Mouse (Mus musculus): ENCODE measurements around the gene Nt5dc3. TPM values are rescaled to one million over a fixed set of nuclear protein-coding genes. Genes with fewer than 3 reads are reported as not detected.

The Nt5dc3 gene
- total RNA-seq, 2 experiments from 2014 or later: 35.0 to 35.1 TPM

DNA sequence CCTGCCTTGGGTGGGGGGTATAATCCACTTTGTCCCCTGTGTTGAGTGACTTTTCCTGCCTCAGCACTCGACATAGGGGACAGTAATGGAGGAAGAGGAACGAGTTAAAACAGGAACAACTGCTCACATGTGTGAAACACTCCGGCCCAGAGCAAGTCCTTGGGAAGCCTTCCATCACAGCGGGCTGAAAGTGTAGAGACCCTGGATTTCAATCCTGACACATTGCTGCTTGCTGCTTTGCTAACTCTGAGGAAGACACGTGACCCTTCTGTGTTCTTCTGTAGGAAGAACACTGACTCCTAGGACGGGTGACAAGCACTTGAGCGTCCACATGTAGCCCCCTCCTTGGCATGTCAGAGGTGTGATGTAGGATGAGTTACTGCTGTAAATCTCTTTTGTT lies 36.3 kb downstream of the Nt5dc3 start:
- DNase-seq: no peak

DNA sequence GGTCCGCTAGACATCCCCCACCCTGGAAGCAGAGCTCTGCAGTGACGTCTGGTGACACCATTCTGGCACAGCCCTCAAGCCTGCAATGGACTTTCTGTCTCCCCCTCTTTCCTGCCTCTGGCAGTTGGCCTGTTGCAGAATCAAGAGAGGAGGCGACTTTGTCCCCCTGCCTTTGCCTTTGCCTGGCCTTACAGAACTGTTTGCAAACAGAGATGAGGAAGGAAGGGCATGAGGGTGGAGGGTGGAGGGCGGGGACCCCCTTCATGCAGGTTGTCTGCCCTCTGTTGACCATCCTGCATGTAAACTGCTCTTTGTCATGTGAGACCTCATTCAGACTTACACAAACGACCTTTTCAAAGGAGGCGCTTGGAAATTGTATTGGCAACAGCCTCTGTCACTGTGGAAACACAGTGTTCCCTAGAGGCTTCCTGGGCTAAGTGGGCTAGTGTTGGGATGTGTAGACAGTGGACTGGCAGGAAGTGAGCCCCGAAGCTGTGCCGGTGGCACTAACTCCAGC lies 40.9 kb downstream of the Nt5dc3 start:
- peak; percentile 77 for DNase-seq

DNA sequence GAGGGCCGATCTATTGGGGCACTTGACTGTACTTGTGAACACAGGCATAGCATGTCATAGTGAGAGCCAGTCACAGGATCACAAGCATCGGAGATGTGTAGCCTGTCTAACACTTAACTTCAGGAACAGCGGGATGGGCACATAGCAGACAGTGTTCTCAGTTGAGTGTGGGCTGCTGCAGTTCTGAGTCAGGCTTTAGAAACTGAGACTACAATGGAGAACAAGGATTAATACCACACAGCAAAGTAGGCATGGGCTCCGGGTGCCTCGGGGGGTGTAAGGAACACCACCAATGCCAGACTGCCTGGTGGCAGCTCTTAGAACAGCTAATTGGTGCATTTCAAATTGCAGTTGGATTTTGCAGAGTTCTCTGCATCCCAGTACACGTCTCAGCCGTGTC lies 42.2 kb downstream of the Nt5dc3 start:
- no peak for DNase-seq

DNA sequence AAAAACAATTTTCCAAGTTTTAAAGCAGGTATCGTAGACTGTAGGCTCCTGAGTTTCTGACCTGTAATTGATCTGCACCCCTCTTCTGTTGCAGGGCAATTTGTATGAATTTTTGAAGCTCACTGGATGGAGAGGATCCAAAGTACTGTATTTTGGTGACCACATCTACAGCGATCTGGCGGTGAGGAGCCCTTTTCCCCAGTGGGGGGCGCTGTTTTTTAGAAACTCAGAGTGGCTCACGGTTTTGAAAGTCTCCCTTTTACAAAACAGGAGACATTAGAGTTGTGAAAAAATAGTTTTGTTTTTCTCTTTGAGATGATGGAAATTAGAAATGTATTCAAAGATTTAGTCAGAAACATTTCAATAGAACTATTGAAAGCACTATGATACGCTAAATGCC lies 45.3 kb downstream of the Nt5dc3 start:
- no peak for DNase-seq

DNA sequence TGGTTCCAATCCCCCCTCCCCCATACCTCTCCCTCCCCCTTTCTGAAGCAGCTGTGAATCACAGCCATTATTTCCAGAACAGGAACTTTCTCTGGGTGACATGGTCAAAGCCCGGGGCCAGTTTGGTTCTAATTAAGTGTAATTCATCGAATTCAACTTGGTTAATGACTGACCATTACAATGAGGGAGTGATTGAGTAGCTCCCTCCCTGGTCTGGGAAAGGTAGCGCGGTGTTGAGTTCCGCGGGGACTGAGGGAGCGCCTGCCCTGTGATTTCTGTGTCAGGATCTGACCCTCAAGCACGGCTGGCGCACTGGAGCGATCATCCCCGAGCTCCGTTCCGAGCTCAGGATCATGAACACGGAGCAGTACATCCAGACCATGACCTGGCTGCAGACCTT lies 46.1 kb downstream of the Nt5dc3 start:
- no peak for DNase-seq

DNA sequence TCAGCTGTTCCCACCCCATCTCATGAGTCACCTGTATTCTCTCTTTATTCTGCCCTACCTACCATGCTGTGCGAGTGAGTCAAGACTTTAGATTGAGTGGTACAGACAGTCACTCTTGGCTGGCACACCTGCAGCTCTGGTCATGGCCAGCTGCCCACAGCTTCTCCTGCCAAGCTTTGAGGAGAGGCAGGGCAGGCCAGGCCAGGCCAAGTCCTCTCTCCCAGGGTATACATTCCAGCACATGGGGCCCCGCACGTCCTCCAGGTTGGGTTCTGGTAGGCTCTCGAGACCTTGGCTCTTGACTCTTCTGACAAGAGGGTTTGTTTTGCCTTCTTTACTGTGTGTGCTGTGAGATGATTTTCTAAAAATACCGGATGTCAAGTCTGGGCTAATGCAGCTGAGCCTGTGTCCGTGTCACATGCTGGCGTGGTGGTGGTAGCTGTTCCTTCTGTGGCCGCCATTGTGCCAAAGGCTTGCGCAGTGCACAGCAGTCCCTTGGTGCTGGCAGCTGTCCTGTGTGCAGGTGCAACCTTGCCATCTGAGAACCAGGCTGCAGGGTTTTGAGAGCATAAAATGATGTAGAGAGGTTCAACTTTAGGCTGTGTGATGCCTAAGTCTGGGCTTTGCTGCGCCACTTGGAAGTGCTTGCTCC lies 47.2 kb downstream of the Nt5dc3 start:
- DNase-seq: peak; percentile 87

DNA sequence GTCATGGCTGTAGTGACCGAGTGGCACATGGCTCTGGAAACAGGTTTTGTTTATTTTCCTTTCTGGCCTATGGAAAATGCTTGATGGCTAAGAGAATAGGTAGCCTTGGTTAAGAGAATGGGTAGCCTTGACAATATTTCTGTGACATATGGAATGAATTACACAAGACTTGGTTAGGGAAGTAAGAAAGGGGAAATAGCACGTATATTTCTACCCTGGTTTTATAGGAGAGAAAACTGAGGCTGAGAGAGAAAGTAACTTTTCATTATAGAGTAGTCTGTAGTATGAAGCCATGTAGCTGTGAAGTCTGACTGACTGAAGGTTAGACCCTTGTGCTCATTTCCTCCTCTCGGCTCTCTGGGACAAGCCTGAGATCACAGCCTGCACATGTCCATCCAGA lies 48.1 kb downstream of the Nt5dc3 start:
- DNase-seq: no peak

DNA sequence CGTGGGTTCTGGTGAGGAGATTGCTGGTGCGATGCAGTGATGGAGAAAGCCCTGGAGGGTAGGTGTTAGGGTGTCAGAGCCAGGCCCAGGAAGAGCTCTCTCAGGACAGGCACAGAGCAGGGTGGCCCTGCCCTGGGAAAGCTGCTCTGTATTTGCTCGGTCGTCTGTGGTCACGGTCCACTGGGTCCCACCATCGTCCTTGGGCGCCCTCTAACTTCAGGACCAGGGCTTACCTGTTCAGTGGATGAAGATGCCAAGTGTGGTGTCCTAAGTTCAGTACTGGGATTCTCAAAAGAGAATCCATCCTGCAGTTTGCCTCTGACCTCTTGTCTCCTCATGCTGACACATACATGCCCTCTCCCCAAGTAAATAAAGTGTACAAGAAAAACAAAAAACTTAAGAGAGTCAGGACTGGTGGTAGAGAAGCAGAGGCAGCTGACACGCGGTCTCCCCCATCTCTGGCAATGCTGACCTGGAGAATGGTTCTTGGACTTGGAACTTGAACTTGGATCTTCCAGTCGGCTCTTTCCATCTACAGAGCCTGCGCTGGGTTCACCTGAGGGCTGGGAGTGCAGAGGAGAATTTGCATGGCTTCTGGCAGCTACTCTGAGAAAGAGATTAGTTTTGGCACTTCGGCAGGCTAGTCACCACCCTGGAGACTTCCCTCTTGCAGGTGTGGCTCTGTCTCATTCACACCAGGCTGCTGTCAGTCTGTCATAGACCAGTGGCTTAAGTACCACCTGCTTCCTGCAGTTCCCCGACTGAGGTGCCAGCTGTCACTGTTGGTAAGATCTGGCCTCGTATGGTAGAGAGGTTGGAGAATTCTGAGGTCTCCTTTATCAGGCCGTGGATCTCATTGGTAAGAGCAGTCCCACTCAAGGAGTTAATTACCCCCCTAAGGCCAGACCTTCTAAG lies 49.7 kb downstream of the Nt5dc3 start:
- DNase-seq: no peak

DNA sequence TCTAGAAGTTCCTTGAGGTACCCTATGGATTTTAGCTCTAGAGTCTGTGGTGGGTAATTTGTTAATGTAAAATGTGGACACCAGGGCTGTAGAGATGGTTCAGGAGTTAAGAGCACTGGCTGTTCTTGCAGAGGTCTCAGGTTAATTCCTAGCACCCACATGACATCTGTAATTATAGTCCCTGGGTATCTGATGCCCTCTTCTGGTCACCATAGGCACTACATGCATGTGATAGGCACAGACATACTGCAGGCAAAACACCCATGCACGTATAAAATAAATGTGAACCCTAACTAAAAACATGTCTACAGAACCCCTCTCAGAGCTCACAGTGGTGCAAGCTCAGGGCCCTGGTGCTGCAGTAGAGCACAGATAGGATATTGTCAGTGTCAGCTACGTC lies 50.7 kb downstream of the Nt5dc3 start:
- no peak for DNase-seq

DNA sequence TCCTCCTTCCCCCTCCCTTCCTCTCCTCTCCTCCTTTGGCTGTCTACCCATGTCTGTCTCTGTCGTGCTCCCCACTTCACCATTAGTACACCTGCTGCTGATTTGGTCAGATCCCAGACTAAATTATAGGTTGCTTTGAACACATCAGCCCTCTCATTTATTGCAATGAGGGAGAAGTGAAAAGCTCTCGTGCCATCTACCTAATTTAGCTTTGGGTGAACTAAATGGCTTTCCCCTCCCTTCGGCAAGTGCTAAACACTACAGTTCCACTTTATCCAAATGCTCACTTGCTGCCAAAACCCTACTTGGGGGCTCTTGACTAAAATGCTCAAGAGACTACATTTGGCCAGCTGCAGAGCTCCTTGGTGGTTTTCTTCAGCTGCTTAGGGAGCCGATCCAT lies 58.0 kb downstream of the Nt5dc3 start:
- no peak for DNase-seq

DNA sequence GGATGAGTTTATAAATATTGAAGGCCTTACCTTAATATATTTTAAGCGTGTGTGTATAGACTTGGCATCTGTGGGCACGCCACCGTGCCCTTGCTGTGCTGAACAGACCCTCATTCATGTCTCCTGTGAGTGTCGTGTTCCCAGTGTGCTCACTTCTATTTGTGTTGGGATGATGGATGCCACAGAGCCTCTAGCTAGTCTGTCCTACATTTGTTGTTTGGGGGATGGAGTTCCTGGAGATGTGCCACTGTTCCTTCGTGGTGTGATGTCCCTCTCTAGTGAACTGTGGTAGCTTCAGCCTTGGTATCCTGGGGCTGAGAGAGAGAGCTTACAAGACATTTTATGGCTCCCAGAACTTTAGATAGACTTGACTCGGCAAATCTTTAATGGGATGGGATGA lies 60.0 kb downstream of the Nt5dc3 start:
- DNase-seq: no peak

DNA sequence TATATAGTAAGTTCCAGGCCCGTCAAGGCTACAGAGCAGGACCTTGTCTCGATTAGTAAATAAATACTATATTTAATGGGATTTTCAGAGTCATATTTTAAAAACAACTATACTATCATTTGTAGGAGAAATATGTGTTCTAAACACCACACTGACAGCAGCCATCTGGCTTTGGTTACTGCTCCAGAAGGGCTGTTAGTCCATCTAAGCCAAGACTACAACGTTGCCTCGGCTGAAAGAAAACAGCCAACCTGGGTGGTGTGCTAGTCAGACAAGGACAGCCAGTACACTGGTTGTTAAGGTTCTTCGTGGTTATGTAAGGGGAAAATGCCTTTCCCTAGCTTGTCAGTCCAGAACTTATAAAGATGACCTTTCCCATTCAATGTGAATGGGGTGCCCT lies 63.9 kb downstream of the Nt5dc3 start:
- DNase-seq: no peak

DNA sequence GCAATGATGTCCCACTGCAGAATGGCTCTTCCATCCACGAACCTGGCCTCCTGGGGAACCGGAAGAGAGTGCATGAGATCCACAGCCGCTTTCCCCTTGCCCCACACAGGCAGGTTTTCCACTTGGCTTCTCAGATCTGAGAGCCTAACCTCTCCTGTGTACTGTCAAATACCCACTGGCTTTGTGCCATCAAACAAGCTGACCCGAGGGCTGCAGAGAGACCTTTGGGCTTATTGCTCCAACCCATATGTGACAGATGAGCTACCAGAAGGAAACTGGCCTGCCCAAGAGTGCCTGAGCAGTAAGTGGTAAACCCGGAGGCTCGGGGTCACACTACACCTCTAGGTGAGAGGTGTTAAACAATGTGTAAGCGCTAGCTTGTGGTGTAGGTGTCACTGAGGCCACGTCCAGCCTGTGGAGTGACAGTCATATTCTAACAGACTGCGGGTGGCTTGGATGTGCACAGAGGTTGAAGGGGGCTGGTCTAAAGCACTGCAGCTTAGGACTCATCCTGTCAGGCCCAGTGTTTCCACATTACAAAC lies 68.2 kb downstream of the Nt5dc3 start:
- no peak for DNase-seq

DNA sequence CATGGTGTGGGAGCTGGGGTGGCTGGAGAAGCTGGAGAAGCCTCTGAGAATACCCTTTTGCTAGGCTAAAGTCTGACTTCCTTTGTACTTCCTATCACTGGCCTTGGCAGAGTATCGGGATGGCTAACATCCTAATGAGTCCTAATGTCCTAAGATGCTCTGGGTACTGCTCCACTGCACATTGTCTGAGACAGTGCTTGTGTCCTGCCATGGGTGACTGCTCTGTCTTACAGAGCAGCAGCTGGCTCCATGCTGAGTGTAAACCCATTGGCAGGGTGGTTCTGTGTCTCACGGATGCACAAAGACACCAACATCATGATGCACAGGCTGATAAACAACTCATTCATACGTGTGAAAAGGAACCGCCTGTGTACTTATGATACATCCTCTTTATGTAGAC lies 70.3 kb downstream of the Nt5dc3 start:
- DNase-seq: no peak

DNA sequence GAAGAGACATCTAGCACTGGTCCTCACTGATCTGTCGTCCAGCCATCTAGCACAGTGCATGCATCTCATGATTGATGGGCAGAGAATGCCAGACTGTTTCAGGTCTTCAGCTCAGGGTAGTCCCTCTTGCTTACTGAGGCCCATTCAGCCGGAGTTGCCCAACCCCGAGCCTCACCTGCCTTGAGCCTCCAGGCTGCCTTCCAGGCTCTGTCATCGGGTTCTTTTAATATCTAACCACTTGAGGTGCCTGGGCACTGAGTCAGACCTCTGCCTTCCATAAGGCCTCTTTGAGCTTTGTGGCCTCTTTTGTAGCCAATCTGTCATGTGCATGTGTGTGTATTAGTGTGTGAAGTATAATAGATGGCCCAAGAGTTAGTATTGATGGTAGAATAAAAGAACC lies 70.7 kb downstream of the Nt5dc3 start:
- DNase-seq: no peak

DNA sequence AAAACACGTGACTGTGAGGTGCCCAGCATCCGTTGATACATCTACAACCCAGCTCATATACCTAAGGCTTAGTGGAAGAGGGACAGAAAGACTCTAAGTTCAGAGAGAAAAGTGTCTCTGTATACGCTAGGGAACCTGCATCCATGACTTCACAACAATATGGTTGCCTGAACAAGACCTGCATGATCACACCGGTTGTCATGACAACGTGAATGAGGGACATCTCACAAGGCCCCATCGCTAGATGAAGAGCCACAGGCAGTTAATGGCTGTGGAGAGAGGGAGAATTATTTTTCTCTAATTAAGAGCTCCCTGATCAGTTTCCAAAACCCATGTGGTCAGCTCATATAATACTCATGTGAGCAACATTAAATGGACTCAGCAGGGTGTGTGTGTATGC lies 73.4 kb downstream of the Nt5dc3 start:
- no peak for DNase-seq

DNA sequence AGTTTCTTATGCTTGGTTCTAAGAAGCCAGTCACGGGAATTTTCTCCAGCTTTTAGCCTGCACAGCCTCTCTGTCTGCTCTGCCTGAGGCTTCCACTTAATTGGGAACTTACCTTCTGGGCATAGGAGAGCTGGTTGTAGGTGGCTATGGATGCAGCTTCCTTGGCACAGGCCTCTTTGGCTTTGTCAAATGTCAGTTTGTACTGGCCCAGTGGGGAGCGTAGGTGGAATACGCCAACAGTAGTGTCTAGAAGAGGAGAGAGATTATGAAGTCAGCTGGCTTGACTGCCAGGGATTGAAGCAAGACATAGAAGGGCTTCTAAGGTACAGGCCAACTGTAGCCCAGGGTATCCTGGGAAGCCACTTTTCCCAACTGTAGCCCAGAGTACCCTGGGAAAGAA lies 74.6 kb downstream of the Nt5dc3 start:
- DNase-seq: no peak

DNA sequence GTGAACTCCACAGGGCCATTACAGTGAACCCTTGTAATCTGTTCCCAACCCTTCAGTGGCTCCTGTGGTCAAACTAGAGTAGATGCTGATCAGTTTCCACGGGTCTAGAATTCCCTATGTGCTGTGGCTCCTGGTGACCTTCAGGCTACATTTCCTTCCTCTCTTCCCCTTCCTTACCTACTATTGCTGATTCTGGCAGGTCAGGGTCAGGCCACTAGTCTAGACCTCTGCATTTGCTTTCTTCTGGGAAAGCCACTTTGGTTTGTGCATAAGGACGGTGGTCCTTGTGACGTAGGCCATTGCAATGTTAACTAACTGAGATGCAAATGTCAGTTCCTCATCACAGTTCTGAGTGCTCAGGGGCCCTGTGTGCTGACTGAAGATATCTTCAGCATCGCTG lies 81.6 kb downstream of the Nt5dc3 start:
- DNase-seq: no peak

DNA sequence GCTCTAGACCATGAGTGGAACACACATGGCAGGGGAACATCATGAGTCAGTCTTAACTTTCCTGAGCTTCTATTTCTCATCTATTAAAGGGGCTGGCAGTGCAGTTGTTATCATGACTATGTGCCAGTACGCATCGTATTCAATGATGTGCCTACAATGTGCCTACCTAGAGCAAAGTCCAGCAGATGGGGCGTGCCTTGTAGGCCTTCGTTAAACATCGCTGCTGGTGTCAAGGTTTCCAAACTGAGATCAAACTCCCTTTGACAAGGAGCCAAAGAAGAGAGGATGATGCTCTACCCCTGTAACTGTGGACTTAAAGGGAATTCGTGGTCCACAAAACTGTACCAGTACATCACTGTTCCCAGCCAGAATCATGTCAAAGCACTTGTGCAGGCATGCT lies 83.7 kb downstream of the Nt5dc3 start:
- DNase-seq: no peak

DNA sequence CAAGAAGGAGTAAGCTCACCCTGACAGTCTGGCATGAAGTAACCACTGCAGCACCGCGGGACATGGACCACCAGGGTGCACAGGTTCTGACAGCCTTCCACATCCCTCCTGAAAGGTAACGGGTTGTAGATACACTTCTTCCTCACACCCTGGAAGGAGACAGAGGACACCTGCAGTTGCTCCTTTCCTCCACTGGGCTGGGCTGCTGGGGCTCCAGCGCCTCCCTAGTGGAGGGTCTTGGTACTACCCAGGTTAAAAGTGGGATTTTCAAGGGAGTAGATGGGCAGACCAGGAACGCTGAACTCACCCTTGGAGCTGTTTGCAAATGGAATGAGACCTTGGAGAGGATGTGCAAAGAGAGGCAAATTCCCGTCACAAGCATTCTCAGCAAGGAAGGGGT lies 84.6 kb downstream of the Nt5dc3 start:
- no peak for DNase-seq

DNA sequence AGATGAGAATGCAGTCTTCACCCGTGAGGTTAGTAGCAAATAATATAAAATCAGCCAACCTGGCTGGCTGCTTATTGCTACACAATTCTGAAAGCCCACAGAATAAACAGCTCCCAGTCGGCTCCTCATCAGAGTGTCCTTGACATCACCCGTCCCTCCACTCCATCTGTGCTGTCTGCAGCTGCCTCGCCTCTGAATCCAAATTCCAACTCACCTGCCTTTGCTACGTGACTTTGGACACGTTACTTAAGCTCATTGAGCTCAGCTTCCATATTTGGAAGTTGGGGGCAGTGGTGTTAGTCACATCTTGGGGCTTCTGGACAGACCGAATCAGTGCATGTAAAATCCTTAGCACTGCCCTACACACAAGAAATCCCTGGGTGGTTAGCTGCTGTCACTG lies 93.3 kb downstream of the Nt5dc3 start:
- DNase-seq: no peak

DNA sequence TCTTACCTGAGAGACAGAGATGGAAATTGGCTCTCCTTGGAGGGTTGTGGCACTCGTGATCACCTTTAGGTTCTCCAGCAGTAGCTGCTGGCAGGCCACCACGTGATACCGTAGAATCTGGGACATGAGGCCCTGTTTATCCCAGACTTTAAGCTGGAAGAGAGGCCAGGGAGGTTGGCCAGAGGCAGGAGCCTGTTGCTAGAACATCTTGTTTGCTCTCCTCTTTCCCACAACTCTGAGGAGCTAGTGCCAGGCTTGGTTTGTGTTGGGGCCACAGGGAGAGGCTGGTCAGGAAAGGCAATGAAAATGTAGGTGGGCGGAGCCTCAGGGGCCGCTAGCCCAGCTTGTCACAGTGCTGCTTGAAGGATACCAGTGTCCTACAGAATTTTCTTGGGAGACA lies 93.8 kb downstream of the Nt5dc3 start:
- no peak for DNase-seq

DNA sequence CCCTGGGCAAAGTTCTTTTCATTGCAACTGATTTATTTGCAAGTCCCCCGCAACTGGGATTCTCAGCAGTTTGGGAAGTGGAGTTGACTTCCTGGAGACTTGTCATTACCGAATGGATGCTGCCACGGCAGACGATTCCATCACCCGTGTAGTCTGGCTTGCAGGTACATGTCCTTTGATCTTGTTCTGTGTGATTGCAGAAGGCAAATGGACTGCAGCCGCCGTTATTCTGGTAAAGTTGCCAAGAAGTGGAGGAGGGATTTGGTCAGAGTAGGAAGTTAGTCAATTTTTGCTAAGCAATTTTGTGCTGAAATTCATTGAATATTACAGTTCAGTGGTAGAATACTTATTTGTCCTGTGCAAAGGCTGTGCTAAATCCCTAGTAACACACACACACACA lies 99.9 kb downstream of the Nt5dc3 start:
- DNase-seq: no peak
